In the genomic region with DNA sequence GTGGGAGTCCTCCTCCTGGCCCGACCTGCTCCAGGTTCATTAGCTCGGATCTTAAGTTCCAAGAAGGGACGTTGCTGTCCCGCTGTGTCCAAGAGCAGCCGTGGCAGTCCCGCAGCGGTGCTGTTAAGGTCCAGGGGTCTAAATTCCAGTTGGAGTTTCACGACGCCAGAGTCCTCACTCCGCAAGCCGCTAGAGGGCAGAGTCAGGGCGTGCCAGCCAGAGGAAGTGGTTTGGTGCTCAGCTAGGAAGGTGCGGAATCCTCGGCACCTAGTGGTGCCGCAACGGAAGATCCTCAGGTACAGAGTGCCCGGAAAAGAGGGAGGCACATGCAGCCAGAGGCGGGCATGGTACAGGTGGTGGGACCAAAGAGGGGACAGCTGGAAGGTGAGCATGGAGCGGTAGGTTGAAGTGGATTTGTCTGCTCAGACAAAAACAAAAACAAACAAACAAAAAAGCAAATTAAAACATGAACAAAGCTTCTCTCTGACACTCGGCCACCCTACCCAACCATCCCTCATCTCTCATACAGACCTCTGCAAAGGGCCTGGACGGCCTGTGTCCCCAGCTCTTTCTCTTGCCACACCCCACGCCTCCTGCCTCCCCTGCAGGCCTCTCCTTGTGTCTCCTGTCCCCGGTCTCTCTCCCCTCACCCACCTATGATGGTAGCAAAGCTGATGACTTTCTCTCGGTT, we compare ENCODE assay signal across 8 mouse cellular contexts. TPM values are rescaled to one million over a fixed set of nuclear protein-coding genes. Genes with fewer than 3 reads are reported as not detected.
DNase-seq lines count a peak whose midpoint lies in the region; ATAC-seq and TF ChIP-seq lines count a peak whose summit lies in the region.

No protein-coding gene starts in this region.

- TF ChIP-seq CTCF in testis, adult 2 months (IDR thresholded peaks at IDR 0.05; ENCODE audit: control insufficient read depth, insufficient read depth, insufficient replicate concordance, low read depth, low read length): peak; percentile 68; the same call in 1 of the 2 replicates

- TF ChIP-seq POLR2A in testis, adult 2 months (IDR thresholded peaks at IDR 0.05; ENCODE audit: control insufficient read depth, low read depth, low read length): no peak

- peaks cover 19% of the 10 kb centered on the region for H3K4me1 ChIP-seq in heart, embryonic 10.5 days
- 0 out of 2 replicates have a peak, but pooled peaks cover 3% of the 10 kb centered on the region for H3K4me1 ChIP-seq in kidney, embryonic 14.5 days (ENCODE audit: control insufficient read depth, insufficient read depth, low read length)
- H3K4me1 ChIP-seq in liver, embryonic 13.5 days (replicated peaks): peaks cover 32% of the 10 kb centered on the region
- H3K4me1 ChIP-seq in testis, adult 2 months (ENCODE audit: control insufficient read depth, insufficient read depth, low read length): peaks cover 15% of the 10 kb centered on the region

- peak; percentile 82 for ATAC-seq in kidney, embryonic 14.5 days (ENCODE audit: low FRiP score, low TSS enrichment)
- ATAC-seq in liver, embryonic 13.5 days (ENCODE audit: low read depth): peak; percentile 42

- H3K4me2 ChIP-seq in kidney, embryonic 14.5 days (replicated peaks; ENCODE audit: low read depth, low read length): peak overlapping the region; percentile 40
- H3K4me2 ChIP-seq in liver, embryonic 13.5 days: peak overlapping the region; percentile 50

- peak overlapping the region; percentile 46 for H3K4me3 ChIP-seq in heart, embryonic 10.5 days
- peak overlapping the region; percentile 17; the same call in 1 of the 2 replicates for H3K4me3 ChIP-seq in kidney, embryonic 14.5 days (ENCODE audit: low read length)
- peak overlapping the region; percentile 19; the same call in 1 of the 2 replicates for H3K4me3 ChIP-seq in liver, embryonic 13.5 days (replicated peaks)
- H3K4me3 ChIP-seq in testis, adult 2 months (ENCODE audit: control insufficient read depth, low read depth, low read length): peak overlapping the region; percentile 16

- 11% methylated on average over 24 of the region's 24 CpGs for WGBS in heart, embryonic 10.5 days
- 12% methylated on average over 24 of the region's 24 CpGs for WGBS in kidney, embryonic 14.5 days
- WGBS in liver, embryonic 13.5 days (ENCODE audit: insufficient replicate concordance): 12% methylated on average over 24 of the region's 24 CpGs

- H3K9ac ChIP-seq in kidney, embryonic 14.5 days (ENCODE audit: low read depth, low read length): peak overlapping the region; percentile 35
- peak overlapping the region; percentile 41; the same call in 1 of the 2 replicates for H3K9ac ChIP-seq in liver, embryonic 13.5 days

- H3K36me3 ChIP-seq in heart, embryonic 10.5 days: no peaks in the 10 kb centered on the region
- no peaks in the 10 kb centered on the region for H3K36me3 ChIP-seq in kidney, embryonic 14.5 days (ENCODE audit: control insufficient read depth, insufficient read depth, low read length)
- H3K36me3 ChIP-seq in liver, embryonic 13.5 days: no peaks in the 10 kb centered on the region
- no peaks in the 10 kb centered on the region for H3K36me3 ChIP-seq in testis, adult 2 months (ENCODE audit: control insufficient read depth, insufficient read depth, low read length)

- H3K27me3 ChIP-seq in heart, embryonic 10.5 days (ENCODE audit: insufficient read depth, poor library complexity, severe bottlenecking): peaks cover 22% of the 10 kb centered on the region
- no peaks in the 10 kb centered on the region for H3K27me3 ChIP-seq in kidney, embryonic 14.5 days (ENCODE audit: control insufficient read depth, insufficient read depth, low read length)
- peaks cover 15% of the 10 kb centered on the region for H3K27me3 ChIP-seq in liver, embryonic 13.5 days
- no peaks in the 10 kb centered on the region for H3K27me3 ChIP-seq in testis, adult 2 months (ENCODE audit: control insufficient read depth, insufficient read depth, low read length)

- peak; percentile 79 for DNase-seq in 416B (ENCODE audit: low read depth)
- peak; percentile 88 for DNase-seq in R1 (ENCODE audit: low read depth, low spot score)
- peak; percentile 84 for DNase-seq in embryo, embryonic 10.5 days (ENCODE audit: low spot score)
- DNase-seq in heart, embryonic 10.5 days (ENCODE audit: low spot score): peak; percentile 85
- peak; percentile 37 for DNase-seq in liver, embryonic 13.5 days
- DNase-seq in natural killer cell, adult 2 months (ENCODE audit: low spot score in 2 of 2): peak; percentile 44 to 63

- peak overlapping the region; percentile 12 for H3K27ac ChIP-seq in heart, embryonic 10.5 days
- H3K27ac ChIP-seq in kidney, embryonic 14.5 days (ENCODE audit: low read depth, low read length): no peak overlapping the region
- H3K27ac ChIP-seq in liver, embryonic 13.5 days: peak overlapping the region; percentile 53; the same call in 1 of the 2 replicates
- H3K27ac ChIP-seq in testis, adult 2 months (ENCODE audit: control insufficient read depth, insufficient read depth, low read depth, low read length): no peak overlapping the region

- H3K9me3 ChIP-seq in heart, embryonic 10.5 days: no peaks in the 10 kb centered on the region
- H3K9me3 ChIP-seq in kidney, embryonic 14.5 days (ENCODE audit: control insufficient read depth, low read length): no peaks in the 10 kb centered on the region
- no peaks in the 10 kb centered on the region for H3K9me3 ChIP-seq in liver, embryonic 13.5 days (replicated peaks)

RNA-seq across cellular contexts. Expression of a gene that starts 3.5 kb away (rescaled TPM):
- polyA plus RNA-seq in heart, embryonic 10.5 days (2016; fragmentation: Nextera tagmentation; extraction: Ambion mirVana): 0.04 TPM in 1 of 2 replicates, not detected in the other
- 0.07 and 0.08 TPM in 2 replicates for polyA plus RNA-seq in kidney, embryonic 14.5 days (2014; fragmentation: Nextera tagmentation; extraction: Ambion mirVana)
- polyA plus RNA-seq in liver, embryonic 13.5 days (2015; fragmentation: Nextera tagmentation; extraction: Ambion mirVana): 0.32 and 0.38 TPM in 2 replicates
- not detected in 2 replicates for polyA plus RNA-seq in testis, adult 2 months (2012; rRNA removed)

RNA-seq across cellular contexts. Expression of a gene that starts 9.0 kb away (rescaled TPM):
- polyA plus RNA-seq in heart, embryonic 10.5 days (2016; fragmentation: Nextera tagmentation; extraction: Ambion mirVana): 0.91 and 4.8 TPM in 2 replicates
- 8.2 and 9.2 TPM in 2 replicates for polyA plus RNA-seq in kidney, embryonic 14.5 days (2014; fragmentation: Nextera tagmentation; extraction: Ambion mirVana)
- polyA plus RNA-seq in liver, embryonic 13.5 days (2015; fragmentation: Nextera tagmentation; extraction: Ambion mirVana): 0.21 and 0.31 TPM in 2 replicates
- polyA plus RNA-seq in testis, adult 2 months (2012; rRNA removed): 2.7 and 2.9 TPM in 2 replicates

RNA-seq across cellular contexts. Expression of a gene that starts 19.5 kb away (rescaled TPM):
- 0.31 TPM in 1 of 2 replicates, not detected in the other for polyA plus RNA-seq in heart, embryonic 10.5 days (2016; fragmentation: Nextera tagmentation; extraction: Ambion mirVana)
- 0.10 and 0.22 TPM in 2 replicates for polyA plus RNA-seq in kidney, embryonic 14.5 days (2014; fragmentation: Nextera tagmentation; extraction: Ambion mirVana)
- polyA plus RNA-seq in liver, embryonic 13.5 days (2015; fragmentation: Nextera tagmentation; extraction: Ambion mirVana): 1.6 and 2.0 TPM in 2 replicates
- polyA plus RNA-seq in testis, adult 2 months (2012; rRNA removed): 0.05 and 0.08 TPM in 2 replicates

RNA-seq across cellular contexts. Expression of a gene that starts 29.0 kb away (rescaled TPM):
- polyA plus RNA-seq in heart, embryonic 10.5 days (2016; fragmentation: Nextera tagmentation; extraction: Ambion mirVana): 0.87 and 3.1 TPM in 2 replicates
- polyA plus RNA-seq in kidney, embryonic 14.5 days (2014; fragmentation: Nextera tagmentation; extraction: Ambion mirVana): 3.0 and 3.1 TPM in 2 replicates
- polyA plus RNA-seq in liver, embryonic 13.5 days (2015; fragmentation: Nextera tagmentation; extraction: Ambion mirVana): 14.0 and 15.1 TPM in 2 replicates
- polyA plus RNA-seq in testis, adult 2 months (2012; rRNA removed): 0.32 and 0.34 TPM in 2 replicates

RNA-seq across cellular contexts. Expression of a gene that starts 29.4 kb away (rescaled TPM):
- 30.7 and 33.3 TPM in 2 replicates for polyA plus RNA-seq in heart, embryonic 10.5 days (2016; fragmentation: Nextera tagmentation; extraction: Ambion mirVana)
- polyA plus RNA-seq in kidney, embryonic 14.5 days (2014; fragmentation: Nextera tagmentation; extraction: Ambion mirVana): 36.6 and 37.9 TPM in 2 replicates
- 14.4 and 15.3 TPM in 2 replicates for polyA plus RNA-seq in liver, embryonic 13.5 days (2015; fragmentation: Nextera tagmentation; extraction: Ambion mirVana)
- polyA plus RNA-seq in testis, adult 2 months (2012; rRNA removed): 43.6 and 56.0 TPM in 2 replicates

Comparison
In these comparisons a context has a peak if more than half of its experiments do, and no peak if none do; other contexts are left out.
1. DNase-seq: peak in every context shown above with its lines; median percentile 88 in R1; 85 in heart, embryonic 10.5 days; 84 in embryo, embryonic 10.5 days; 79 in 416B; 54 in natural killer cell, adult 2 months; 37 in liver, embryonic 13.5 days.
2. H3K27ac ChIP-seq: peak in heart, embryonic 10.5 days (single experiment) and liver, embryonic 13.5 days (single experiment); none in kidney, embryonic 14.5 days (single experiment) and testis, adult 2 months (single experiment).
3. Peak in every context shown above with its lines, with median percentiles within 50 percentile points of each other: H3K4me3 ChIP-seq.